Comparison of ENCODE assay signal across 23 mouse cellular contexts in genomic region chr1:52374666-52375065, GRCm38 (mm10).
DNase-seq lines count a peak whose midpoint lies in the region; ATAC-seq lines count a peak whose summit lies in the region.
"Had no signal": no experiment of that assay in that cellular context is flagged by ENCODE, and none has a peak within 500 bp of the region (broad histone marks: within the 10 kb centered on the region; RNA-seq: fewer than 3 reads in every experiment).

No protein-coding gene starts in this region.

- H3K27ac ChIP-seq in limb, embryonic 10.5 days = no peak overlapping the region
- H3K27ac ChIP-seq: embryonic facial prominence, embryonic 12.5 days; embryonic facial prominence, embryonic 15.5 days; heart, embryonic 10.5 days; heart, embryonic 13.5 days; hindbrain, embryonic 15.5 days had no signal

- DNase-seq in induced T-regulatory cell, adult 2 months (ENCODE audit: low read depth) = peak; percentile 77
- peak; percentile 39 for DNase-seq in naive thymus-derived CD4-positive, alpha-beta T cell, adult 2 months (ENCODE audit: low read depth)
- no peak for DNase-seq in limb, embryonic 10.5 days (ENCODE audit: low spot score)
- DNase-seq in right cerebral cortex, postnatal 25 days = no peak
- no peak for DNase-seq in adrenal gland, adult 2 months
- DNase-seq: adrenal gland, postnatal 14 days; cerebellum, adult 11 months; cerebellum, adult 2 months; cerebellum, adult 9-11 months; cerebellum, postnatal 25 days; forebrain, postnatal 0 days; gastrocnemius, postnatal 25 days; heart, adult 18-20 months; heart, postnatal 14 days; heart, postnatal 4 days had no signal

- 88% methylated on average over 2 of the region's 2 CpGs for WGBS in limb, embryonic 10.5 days

- H3K9me3 ChIP-seq in limb, embryonic 10.5 days (replicated peaks) = no peaks in the 10 kb centered on the region
- H3K9me3 ChIP-seq: embryonic facial prominence, embryonic 12.5 days; embryonic facial prominence, embryonic 15.5 days; heart, embryonic 10.5 days; heart, embryonic 13.5 days; hindbrain, embryonic 15.5 days had no signal

- H3K36me3 ChIP-seq in limb, embryonic 10.5 days = no peaks in the 10 kb centered on the region
- H3K36me3 ChIP-seq: embryonic facial prominence, embryonic 12.5 days; embryonic facial prominence, embryonic 15.5 days; heart, embryonic 10.5 days; heart, embryonic 13.5 days; hindbrain, embryonic 15.5 days had no signal

- no peaks in the 10 kb centered on the region for H3K4me1 ChIP-seq in limb, embryonic 10.5 days
- H3K4me1 ChIP-seq: embryonic facial prominence, embryonic 12.5 days; embryonic facial prominence, embryonic 15.5 days; heart, embryonic 10.5 days; heart, embryonic 13.5 days; hindbrain, embryonic 15.5 days had no signal

- H3K4me3 ChIP-seq in limb, embryonic 10.5 days = no peak overlapping the region
- H3K4me3 ChIP-seq: embryonic facial prominence, embryonic 12.5 days; embryonic facial prominence, embryonic 15.5 days; heart, embryonic 10.5 days; heart, embryonic 13.5 days; hindbrain, embryonic 15.5 days had no signal

- H3K27me3 ChIP-seq in limb, embryonic 10.5 days (ENCODE audit: low read depth, poor library complexity, severe bottlenecking) = no peaks in the 10 kb centered on the region
- H3K27me3 ChIP-seq: embryonic facial prominence, embryonic 12.5 days; embryonic facial prominence, embryonic 15.5 days; heart, embryonic 13.5 days; hindbrain, embryonic 15.5 days had no signal

- peak; percentile 82 for ATAC-seq in CD4-positive, CD25-positive, alpha-beta regulatory T cell, adult 4 months
- ATAC-seq: forebrain, embryonic 14.5 days; forebrain, postnatal 0 days; intestine, embryonic 16.5 days had no signal

Comparison
In these comparisons a context has a peak if more than half of its experiments do, and no peak if none do; other contexts are left out.
1. DNase-seq: peak in induced T-regulatory cell, adult 2 months (single experiment) and naive thymus-derived CD4-positive, alpha-beta T cell, adult 2 months (single experiment); none in limb, embryonic 10.5 days (single experiment), right cerebral cortex, postnatal 25 days (single experiment) and adrenal gland, adult 2 months (single experiment).